Mouse (Mus musculus) brain, embryonic 14.5 days (tissue): ENCODE results near the gene Ss18l2. TPM values are rescaled to one million over a fixed set of nuclear protein-coding genes. Genes with fewer than 3 reads are reported as not detected.
A peak's percentile ranks its signal among the peaks of the same experiment; 100 is the strongest.

Source experiments
- DNase-seq: peaks from one replicate; pipeline ENCODE4 v3.0.0-alpha.2; 2011; ENCODE audit warnings: low read depth
- CTCF ChIP-seq: fragments of 200-500 bp; IDR thresholded peaks from 2 replicates; pipeline ENCODE4 v1.5.1; 2012; ENCODE audit warnings: inconsistent platforms, mild to moderate bottlenecking, moderate library complexity, borderline replicate concordance; ENCODE audit not compliant: insufficient read depth, insufficient read length; ENCODE audit errors: extremely low read depth
- POLR2A ChIP-seq: fragments of 200-500 bp; IDR thresholded peaks from 2 replicates; pipeline ENCODE4 v1.6.1; 2012; ENCODE audit warnings: mild to moderate bottlenecking, inconsistent platforms, borderline replicate concordance; ENCODE audit not compliant: poor library complexity, insufficient read depth, insufficient read length, severe bottlenecking; ENCODE audit errors: extremely low read depth
- polyA plus RNA-seq: library from polyadenylated mRNA; depleted of rRNA; stranded (reverse); fragments of >200 nt; gene quantifications from 2 replicates; pipeline ENCODE4 v1.2.3, GENCODE M21; 2012; rRNA removed

Gene Ss18l2
- polyA plus RNA-seq = 65.3 and 71.1 TPM in 2 replicates

- TF ChIP-seq POLR2A = no peak
- TF ChIP-seq CTCF = no peak
- peak; percentile 100 for DNase-seq
Observed at GRCm38 (mm10) chr9:121709898-121710583, at the start of gene Ss18l2. Gene Ss18l2, plus strand, starts transcription at chr9:121710329.

DNA sequence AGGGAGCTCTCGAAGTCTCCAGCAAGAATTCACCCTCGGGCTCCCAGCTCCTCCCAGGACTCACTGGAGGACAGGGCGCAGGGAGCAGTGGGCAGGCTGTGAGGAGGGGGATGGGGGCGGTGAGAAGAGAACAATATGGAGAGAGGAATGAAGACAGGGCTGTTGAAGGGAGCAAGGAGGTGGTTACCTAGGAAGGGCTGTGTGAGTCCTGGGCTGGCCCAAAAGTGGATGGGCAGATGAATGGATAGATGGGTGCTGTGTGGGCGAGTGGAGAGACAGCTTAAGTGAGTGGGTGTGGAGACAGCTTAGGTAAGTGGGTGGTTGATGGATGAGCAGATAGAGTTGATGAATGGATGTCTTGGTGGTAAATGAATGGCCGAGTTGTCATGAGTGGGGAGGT, 46.7 kb upstream of the Ss18l2 start:
- DNase-seq = no peak
- TF ChIP-seq POLR2A = no peak
- TF ChIP-seq CTCF = no peak

- DNase-seq = no peak
- no peak for TF ChIP-seq POLR2A
- TF ChIP-seq CTCF = no peak
Observed at GRCm38 (mm10) chr9:121664104-121664503, 46.0 kb upstream of the Ss18l2 start.

GRCm38 (mm10) chr9:121666957-121667630, 43.0 kb upstream of the Ss18l2 start:
- TF ChIP-seq POLR2A = no peak
- TF ChIP-seq CTCF = no peak
- DNase-seq = peak; percentile 86

DNA sequence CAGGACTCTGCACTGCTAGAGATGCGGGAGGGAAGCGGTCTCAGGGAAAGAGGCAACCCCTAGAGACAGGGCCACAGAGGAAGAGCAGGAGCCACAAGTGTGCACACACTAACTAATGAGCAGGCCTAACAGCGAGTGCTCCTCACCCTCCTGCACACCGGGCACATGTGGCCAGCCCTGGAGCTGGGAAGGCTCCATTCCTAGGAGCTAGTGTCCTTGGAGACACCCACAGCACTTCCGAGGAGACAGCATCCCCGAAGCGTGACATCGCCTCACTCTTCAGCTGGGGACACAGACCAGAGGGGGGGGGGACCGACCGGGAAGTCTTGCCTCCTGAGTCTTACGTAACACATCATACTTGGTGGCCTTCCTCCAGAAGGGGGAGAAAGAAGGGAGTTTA, 42.3 kb upstream of the Ss18l2 start:
- no peak for DNase-seq
- no peak for TF ChIP-seq CTCF
- no peak for TF ChIP-seq POLR2A

DNA sequence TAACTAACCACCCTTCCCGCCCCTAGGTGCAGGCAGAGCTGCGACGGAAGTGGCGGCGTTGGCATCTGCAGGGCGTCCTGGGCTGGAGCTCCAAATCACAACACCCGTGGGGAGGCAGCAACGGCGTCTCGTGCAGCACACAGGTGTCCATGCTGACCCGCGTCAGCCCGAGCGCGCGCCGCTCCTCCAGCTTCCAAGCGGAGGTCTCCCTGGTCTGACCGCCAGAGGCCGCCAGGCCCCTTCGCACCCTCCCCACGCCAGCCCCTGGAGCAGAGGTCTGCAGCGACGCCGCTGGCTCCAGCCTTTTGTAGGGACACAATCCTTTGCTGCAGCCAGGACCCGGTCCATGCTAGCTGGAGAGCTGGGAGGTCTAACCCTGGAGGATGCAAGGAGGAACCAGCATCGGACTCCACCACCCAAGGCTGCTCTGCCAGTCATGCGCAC, 40.8 kb upstream of the Ss18l2 start:
- TF ChIP-seq POLR2A (no peak), CTCF (peak; percentile 74)
- peak; percentile 71 for DNase-seq

- DNase-seq = peak; percentile 73
- peak; percentile 69; the same call in 1 of the 2 replicates for TF ChIP-seq CTCF
- TF ChIP-seq POLR2A = no peak
Observed at GRCm38 (mm10) chr9:121671300-121671699, 38.8 kb upstream of the Ss18l2 start.

DNA sequence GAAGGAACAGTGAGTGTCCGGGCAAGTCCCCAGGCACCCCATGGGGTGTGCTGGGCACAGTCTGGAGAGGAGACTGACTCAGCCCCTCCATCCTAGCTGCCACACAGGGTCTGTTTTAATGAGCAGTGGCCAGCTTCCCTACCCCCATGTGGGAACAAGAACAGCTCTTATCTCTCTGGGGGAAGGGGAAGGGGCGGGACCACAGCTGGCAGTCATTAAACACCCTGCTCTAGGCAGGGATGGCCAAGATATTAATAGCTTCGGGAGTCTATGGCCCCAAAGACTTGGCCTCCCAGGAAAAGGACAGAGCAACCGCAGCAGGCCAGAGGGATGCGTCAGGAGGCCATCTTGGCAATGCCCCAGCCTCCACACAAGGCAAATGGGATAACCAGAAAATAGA, 37.8 kb upstream of the Ss18l2 start:
- DNase-seq = no peak
- TF ChIP-seq CTCF (no peak), POLR2A (no peak)

DNA sequence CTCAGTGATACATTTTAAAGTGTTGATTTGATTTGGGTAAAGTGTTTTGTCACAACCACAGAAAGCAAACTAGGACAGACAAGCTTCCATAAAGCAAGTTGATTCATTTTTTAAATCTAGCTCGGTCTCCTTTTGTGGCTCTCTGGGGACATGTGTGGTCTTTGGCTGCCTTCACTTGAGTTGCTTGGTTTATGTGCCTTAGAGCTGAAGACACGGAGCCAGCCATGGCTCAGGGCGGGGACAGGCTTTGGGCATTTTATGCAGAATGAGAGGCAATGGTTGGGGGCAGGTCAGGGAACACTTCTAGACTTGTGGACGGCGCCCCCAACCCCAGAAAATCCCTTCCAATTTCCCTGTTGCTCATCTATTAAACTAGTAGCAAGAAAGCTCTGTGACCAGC, 36.4 kb upstream of the Ss18l2 start:
- no peak for DNase-seq
- no peak for TF ChIP-seq POLR2A
- no peak for TF ChIP-seq CTCF

GRCm38 (mm10) chr9:121675011-121675410, 35.1 kb upstream of the Ss18l2 start:
- no peak for TF ChIP-seq CTCF

GRCm38 (mm10) chr9:121675556-121675955, 34.6 kb upstream of the Ss18l2 start:
- DNase-seq = no peak
- TF ChIP-seq CTCF = no peak
- no peak for TF ChIP-seq POLR2A

More at GRCm38 (mm10) chr9:121675011-121675410, 35.1 kb upstream of the Ss18l2 start:
- DNase-seq = no peak

GRCm38 (mm10) chr9:121677069-121677468, 33.1 kb upstream of the Ss18l2 start:
- DNase-seq = no peak
- TF ChIP-seq POLR2A = no peak
